Mouse (Mus musculus) liver, embryonic 15.5 days (tissue): ENCODE measurements around the gene Pfn3. TPM values are rescaled to one million over a fixed set of nuclear protein-coding genes. Genes with fewer than 3 reads are reported as not detected.
A peak's percentile ranks its signal among the peaks of the same experiment; 100 is the strongest.
"Not testable (repeated sequence)": the region's sequence is repeated elsewhere in the genome, so short reads cannot be mapped to it uniquely, and the experiment has no call there.

ENCODE experiments used
- ATAC-seq: fragments of 200-750 bp; cut with Nextera tagmentation; 2 replicates; pipeline ENCODE4 v1.8.0; 2017; ENCODE audit warnings: moderate number of reproducible peaks, mild to moderate bottlenecking, moderate library complexity; ENCODE audit not compliant: insufficient read depth
- H3K27ac ChIP-seq: fragments of 300-500 bp; sonication (generic); replicated peaks from 2 replicates; pipeline ENCODE4 v1.5.1; 2015; ENCODE audit warnings: mild to moderate bottlenecking, inconsistent platforms
- H3K27me3 ChIP-seq: fragments of 300-500 bp; sonication (generic); 2 replicates; pipeline ENCODE4 v1.6.1; 2015; ENCODE audit warnings: mild to moderate bottlenecking, inconsistent platforms
- H3K36me3 ChIP-seq: fragments of 300-500 bp; sonication (generic); replicated peaks from 2 replicates; pipeline ENCODE4 v1.6.1; 2015; ENCODE audit warnings: moderate library complexity, mild to moderate bottlenecking, inconsistent platforms
- H3K4me1 ChIP-seq: fragments of 300-500 bp; sonication (generic); replicated peaks from 2 replicates; pipeline ENCODE4 v1.6.1; 2015; ENCODE audit warnings: inconsistent platforms
- H3K4me2 ChIP-seq: fragments of 300-500 bp; sonication (generic); 2 replicates; pipeline ENCODE4 v1.6.1; 2015; ENCODE audit warnings: moderate library complexity, mild to moderate bottlenecking, inconsistent platforms
- H3K4me3 ChIP-seq: fragments of 300-500 bp; sonication (generic); replicated peaks from 2 replicates; pipeline ENCODE4 v1.5.1; 2015; ENCODE audit warnings: mild to moderate bottlenecking, inconsistent platforms
- H3K9ac ChIP-seq: fragments of 300-500 bp; sonication (generic); 2 replicates; pipeline ENCODE4 v1.6.1; 2015; ENCODE audit warnings: moderate library complexity, mild to moderate bottlenecking, inconsistent platforms
- H3K9me3 ChIP-seq: fragments of 300-500 bp; sonication (generic); replicated peaks from 2 replicates; pipeline ENCODE4 v1.6.1; 2016; ENCODE audit warnings: inconsistent platforms
- WGBS: fragments of 180-500 bp; shearing (Covaris S2); methylation state at CpG from one replicate; pipeline ENCODE4 v1.1.7; 2015; ENCODE audit warnings: mixed read lengths; ENCODE audit not compliant: insufficient replicate concordance; 5-methylcytosine and 5-hydroxymethylcytosine counted together
- polyA plus RNA-seq: library from polyadenylated mRNA; unstranded; fragments of >200 nt; fragmentation: Nextera tagmentation; extraction: Ambion mirVana; gene quantifications from 2 replicates; pipeline ENCODE4 v1.2.1, GENCODE M21; 2015

The Pfn3 gene
- polyA plus RNA-seq, 1 experiment from 2014 or later: not detected

DNA sequence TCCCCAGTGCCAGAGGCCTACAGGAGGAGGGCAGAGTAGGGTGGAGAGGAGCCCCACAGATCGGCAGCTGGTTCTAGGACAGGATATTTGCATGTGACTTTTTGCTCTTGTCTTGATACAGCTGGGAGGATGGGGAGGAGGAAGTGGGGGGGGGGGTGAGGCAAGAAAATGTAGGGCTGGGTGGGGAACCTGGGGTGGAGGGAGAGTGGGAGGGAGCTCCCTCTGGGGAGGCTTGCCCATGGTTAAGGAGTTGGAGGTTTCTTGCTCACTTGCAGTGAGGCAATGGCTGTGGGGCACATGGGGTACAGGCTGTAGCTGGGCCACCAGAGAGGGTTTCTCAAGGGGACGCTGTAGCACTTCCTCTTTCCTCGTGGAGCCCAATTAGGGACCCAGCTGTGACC is 32.5 kb upstream of the Pfn3 start:
- Histone ChIP-seq H3K9me3 (no peaks in the 10 kb centered on the region), H3K4me2 (peak overlapping the region; percentile 92), H3K27me3 (no peaks in the 10 kb centered on the region), H3K9ac (peak overlapping the region; percentile 96), H3K4me1 (peaks cover 71% of the 10 kb centered on the region), H3K27ac (peak overlapping the region; percentile 97), H3K36me3 (peaks cover 42% of the 10 kb centered on the region), H3K4me3 (peak overlapping the region; percentile 87)
- WGBS: 20% methylated on average over 3 of the region's 3 CpGs
- ATAC-seq: no peak

DNA sequence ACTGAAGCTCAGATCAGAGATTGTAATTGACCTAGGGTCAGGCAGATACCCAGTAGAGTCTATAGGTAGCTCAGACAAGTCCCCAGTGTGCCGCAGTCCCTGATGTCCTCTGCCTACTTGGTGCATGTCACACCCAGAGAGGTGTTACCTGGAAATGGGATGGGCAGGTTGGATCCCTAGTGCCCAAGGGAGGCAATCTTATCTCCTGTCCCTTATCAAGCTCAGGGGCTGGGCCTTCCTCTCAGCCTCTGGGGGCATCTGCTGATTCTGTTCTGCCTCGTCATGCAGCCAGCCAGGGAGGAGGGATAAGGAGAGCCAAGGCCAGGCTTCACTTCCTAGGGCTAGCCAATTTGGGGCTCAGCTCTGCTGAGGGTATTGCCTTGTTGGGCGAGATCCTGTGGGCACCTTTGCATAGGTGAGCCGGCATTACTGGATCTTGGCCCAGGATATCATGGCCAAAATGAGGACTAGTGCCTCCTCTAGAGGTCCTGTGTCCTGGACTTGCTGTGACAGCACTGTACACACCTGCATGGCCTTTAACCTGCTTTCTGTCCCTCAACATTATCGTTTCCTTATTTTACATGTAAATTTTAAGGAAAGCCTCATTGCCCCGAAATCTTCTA is 31.6 kb upstream of the Pfn3 start:
- whole genome bisulfite sequencing: 42% methylated on average over 6 of the region's 6 CpGs
- peak overlapping the region; percentile 87 for H3K4me3 ChIP-seq
- ATAC-seq: peak; percentile 33
- peak overlapping the region; percentile 96 for H3K9ac ChIP-seq
- H3K27me3 ChIP-seq: no peaks in the 10 kb centered on the region
- peaks cover 69% of the 10 kb centered on the region for H3K4me1 ChIP-seq
- peaks cover 32% of the 10 kb centered on the region for H3K36me3 ChIP-seq
- peak overlapping the region; percentile 92 for H3K4me2 ChIP-seq
- peak overlapping the region; percentile 97 for H3K27ac ChIP-seq
- no peaks in the 10 kb centered on the region for H3K9me3 ChIP-seq

DNA sequence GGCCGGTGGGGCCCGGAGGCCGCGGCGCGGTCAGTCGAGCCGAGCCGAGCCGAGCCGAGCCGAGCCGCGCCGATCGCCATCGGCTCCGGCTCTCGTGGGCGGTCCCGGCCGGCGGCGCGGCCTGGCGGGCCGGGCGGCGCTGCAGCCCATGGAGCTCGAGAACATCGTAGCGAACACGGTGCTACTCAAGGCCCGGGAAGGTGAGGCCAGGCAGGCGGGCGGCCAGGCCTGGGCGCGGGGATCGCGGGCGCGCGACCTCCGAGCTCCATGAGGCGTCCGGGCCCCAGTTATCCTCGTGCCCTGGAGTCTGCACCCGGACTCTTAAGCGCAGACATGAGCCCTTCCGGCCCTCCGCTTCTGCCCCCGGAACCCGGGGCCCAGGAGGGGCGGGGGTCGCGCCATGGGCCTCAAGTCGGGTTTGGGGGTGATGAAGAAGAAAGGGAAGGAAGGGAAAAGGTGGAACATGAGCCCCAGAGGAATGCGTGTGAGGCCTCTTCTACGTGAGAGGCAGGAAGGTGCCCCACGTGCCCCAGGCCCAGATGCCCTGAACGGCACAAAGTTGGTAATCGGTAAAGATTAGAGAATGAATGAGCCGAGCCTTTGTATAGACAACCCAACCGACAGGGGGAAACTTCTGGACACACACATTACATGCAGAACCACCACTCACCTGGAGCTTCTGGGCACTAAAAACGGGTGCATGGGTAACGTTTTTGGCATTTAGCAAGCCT is 30.5 kb upstream of the Pfn3 start:
- Histone ChIP-seq H3K4me3 (peak overlapping the region; percentile 87), H3K4me2 (peak overlapping the region; percentile 92), H3K36me3 (peaks cover 22% of the 10 kb centered on the region), H3K27ac (peak overlapping the region; percentile 97), H3K9ac (peak overlapping the region; percentile 96), H3K4me1 (peaks cover 61% of the 10 kb centered on the region), H3K27me3 (no peaks in the 10 kb centered on the region), H3K9me3 (no peaks in the 10 kb centered on the region)
- no peak for ATAC-seq
- WGBS: under 1% methylated on average over 66 of the region's 66 CpGs

DNA sequence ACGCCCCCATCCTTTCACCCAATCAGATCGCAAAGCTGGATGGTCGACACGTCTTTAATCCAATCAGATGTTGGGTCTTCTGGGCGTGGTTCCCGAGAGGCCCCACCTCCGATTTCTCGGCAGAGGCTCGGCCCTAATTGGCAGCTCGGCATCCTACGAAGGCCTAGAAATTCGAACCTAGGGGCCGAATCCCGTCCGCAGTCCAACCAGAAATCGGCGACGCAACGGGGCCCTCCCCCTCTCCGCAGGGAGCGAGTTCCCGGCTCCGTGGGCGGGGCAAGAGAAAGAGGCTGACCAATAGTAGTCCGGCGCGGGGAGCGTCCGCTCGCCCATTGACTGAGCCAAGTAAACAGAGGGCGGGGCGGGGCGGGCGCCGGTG is 29.9 kb upstream of the Pfn3 start, which contains the start of gene Grk6:
Gene Grk6, plus strand, starts transcription at position 136 of the 379 bp plus-strand sequence.
- H3K4me1 ChIP-seq: peaks cover 55% of the 10 kb centered on the region
- H3K9me3 ChIP-seq: no peaks in the 10 kb centered on the region
- no peaks in the 10 kb centered on the region for H3K27me3 ChIP-seq
- peak within 1 kb of the TSS; percentile 92 for H3K4me2 ChIP-seq
- H3K9ac ChIP-seq: peak within 1 kb of the TSS; percentile 96
- ATAC-seq: peak; percentile 89
- H3K27ac ChIP-seq: peak within 1 kb of the TSS; percentile 97
- WGBS: 1% methylated on average over 35 of the region's 35 CpGs
- H3K4me3 ChIP-seq: peak within 1 kb of the TSS; percentile 87
- peaks cover 16% of the 10 kb centered on the region for H3K36me3 ChIP-seq

DNA sequence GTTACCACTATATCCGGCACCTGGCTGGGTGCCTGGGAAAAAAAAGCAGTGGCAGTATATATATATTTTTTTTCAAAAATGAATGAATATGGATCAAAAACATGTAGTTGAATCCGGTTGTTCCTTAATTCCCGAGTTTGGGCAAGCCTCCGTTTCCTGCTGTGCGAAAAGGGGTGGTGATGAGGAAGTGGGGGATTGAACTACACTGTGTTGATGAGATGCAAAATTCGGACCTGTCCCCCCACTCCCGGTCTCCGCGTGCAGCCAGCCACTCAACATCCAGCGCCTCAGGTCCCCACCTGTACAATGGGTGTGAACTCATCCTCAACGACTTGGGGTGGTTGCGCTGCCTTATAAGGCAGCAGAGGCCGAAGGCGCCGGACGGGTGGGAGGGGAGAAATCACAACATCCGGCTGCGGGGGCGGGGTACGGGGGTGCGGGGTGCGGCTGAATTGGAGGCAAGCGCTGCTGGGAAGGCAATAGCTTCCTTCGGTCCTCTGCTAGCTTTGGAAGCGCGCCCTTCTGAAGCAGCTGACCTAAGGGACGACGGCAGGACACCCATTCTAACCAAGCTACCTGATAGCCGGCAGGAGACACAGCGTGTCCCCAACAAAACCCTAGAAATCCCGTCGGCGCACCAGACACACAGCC is 29.4 kb upstream of the Pfn3 start:
- ATAC-seq: peak; percentile 43
- WGBS: 1% methylated on average over 33 of the region's 33 CpGs
- Histone ChIP-seq H3K27ac (peak overlapping the region; percentile 97), H3K4me1 (peaks cover 50% of the 10 kb centered on the region), H3K9ac (peak overlapping the region; percentile 51), H3K4me3 (peak overlapping the region; percentile 87), H3K4me2 (peak overlapping the region; percentile 92), H3K36me3 (peaks cover 11% of the 10 kb centered on the region; the same call in 1 of the 2 replicates), H3K27me3 (no peaks in the 10 kb centered on the region), H3K9me3 (no peaks in the 10 kb centered on the region)

DNA sequence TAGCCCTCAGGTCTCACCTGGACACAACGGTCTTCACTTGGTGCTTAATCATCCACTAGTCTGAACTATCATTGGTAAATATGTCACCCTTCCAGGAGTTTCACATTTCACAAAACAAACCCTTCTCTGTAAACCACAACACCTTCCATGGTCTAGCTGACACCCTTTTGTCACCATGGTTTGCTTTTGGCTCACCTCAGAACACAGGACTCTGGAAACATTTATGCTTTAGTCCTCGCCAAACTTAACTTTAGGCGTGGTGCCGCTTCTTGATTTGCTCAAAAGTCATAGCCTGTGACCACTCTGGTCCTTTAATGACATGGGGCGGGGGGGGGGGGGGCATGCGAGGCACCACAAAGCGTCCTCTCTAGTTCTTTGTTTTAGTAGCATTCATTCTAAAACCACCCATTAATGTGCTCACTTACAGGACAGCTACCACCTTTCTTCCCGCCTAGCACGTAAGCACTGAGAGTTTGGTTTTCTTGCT is 28.8 kb upstream of the Pfn3 start:
- Histone ChIP-seq H3K27me3 (no peaks in the 10 kb centered on the region), H3K9me3 (no peaks in the 10 kb centered on the region), H3K4me2 (peak overlapping the region; percentile 92), H3K27ac (peak overlapping the region; percentile 97), H3K36me3 (0 out of 2 replicates have a peak, but pooled peaks cover 7% of the 10 kb centered on the region), H3K4me1 (peaks cover 45% of the 10 kb centered on the region), H3K4me3 (peak overlapping the region; percentile 87), H3K9ac (peak overlapping the region; percentile 51; the same call in 1 of the 2 replicates)
- ATAC-seq: no peak
- 40% methylated on average over 9 of the region's 9 CpGs for WGBS

DNA sequence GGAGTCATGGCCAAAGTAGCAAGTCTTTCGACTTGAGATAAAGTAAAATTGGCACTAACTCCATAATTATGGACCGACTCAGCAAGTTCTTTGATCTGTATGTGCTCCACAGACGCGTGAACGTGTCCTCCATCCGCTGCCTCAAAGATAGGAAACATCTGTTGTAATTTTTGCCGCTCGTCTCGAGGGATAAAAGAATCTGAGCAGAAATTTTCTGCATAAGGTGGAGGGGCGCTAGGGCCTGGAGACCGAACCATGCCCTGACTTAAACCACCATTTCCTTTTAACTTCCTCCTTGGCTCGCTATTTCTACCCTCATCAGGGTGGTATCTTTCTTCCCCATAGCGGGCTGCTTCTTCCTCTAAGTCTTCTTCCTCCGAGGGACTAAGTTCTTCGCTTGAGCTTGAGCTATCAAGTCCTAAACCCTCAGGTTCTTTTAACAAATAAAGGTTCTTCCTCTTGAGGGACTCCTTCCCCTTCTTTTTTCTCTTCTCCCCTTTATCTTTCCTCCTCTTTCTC is 22.1 kb upstream of the Pfn3 start:
- H3K27me3 ChIP-seq, H3K4me3 ChIP-seq, H3K4me2 ChIP-seq, H3K27ac ChIP-seq, ATAC-seq, H3K36me3 ChIP-seq, H3K9ac ChIP-seq, H3K9me3 ChIP-seq, H3K4me1 ChIP-seq: not testable (repeated sequence)
- 44% methylated on average over 15 of the region's 15 CpGs for WGBS

DNA sequence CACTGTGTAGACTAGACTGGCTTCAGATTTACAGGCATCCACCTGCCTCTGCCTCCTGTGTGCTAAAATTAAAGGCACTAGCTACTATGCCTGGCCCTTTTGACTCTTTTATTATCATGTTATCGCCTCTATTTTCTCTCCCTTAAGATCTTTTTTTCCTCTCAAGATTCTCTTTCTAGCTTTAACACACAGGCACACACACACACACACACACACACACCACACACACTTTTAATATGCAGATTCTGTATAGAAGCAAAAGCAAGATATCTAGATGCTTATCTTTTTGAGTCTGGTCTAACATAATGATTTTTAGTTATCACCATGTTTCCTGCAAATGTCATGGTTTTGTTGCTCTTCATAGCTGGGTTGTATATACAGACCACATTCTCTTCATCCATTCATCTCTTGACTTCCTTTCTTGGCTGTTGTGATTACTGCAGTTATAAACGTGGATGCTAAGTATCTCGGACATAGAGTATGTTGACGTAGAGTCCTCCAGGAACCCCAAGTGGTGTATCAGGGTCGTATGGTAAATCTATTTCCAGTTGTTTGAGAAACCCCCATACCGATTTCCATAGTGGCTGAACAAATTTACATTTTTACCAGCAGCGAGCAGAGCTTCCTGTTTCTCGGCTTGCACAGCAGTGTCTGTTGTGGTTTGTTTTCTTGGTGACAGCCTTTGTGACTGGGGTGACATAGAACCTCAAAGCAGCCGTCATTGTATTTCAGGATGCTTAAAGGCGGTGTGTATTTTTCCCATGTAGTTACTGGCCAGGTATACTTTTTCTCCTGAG is 17.1 kb upstream of the Pfn3 start:
- no peaks in the 10 kb centered on the region for H3K36me3 ChIP-seq
- no peaks in the 10 kb centered on the region for H3K27me3 ChIP-seq
- H3K4me2 ChIP-seq: no peak overlapping the region
- WGBS: 23% methylated on average over 10 of the region's 10 CpGs
- H3K9me3 ChIP-seq: no peaks in the 10 kb centered on the region
- H3K9ac ChIP-seq: no peak overlapping the region
- H3K4me3 ChIP-seq: no peak overlapping the region
- ATAC-seq: no peak
- H3K27ac ChIP-seq: no peak overlapping the region
- peaks cover 21% of the 10 kb centered on the region for H3K4me1 ChIP-seq

DNA sequence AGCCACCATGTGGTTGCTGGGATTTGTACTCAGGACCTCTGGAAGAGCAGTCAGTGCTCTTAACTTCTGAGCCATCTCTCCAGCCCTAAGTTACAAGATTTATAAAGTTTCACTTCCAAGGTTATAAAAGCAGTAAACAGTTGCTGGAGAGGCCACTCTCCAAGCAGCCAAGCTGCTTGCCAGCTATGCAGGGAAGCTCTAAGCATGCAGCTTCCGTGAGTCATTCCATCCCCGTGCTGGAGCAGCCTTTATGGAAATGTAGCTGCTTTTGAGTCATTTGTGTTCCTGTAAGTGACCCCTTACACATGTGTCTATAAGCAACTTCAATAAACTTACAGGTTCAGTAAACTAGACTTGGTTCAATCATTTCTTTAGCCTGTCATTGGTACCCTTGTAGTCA is 15.5 kb upstream of the Pfn3 start:
- Histone ChIP-seq H3K9ac (no peak overlapping the region), H3K27ac (no peak overlapping the region), H3K9me3 (no peaks in the 10 kb centered on the region), H3K27me3 (no peaks in the 10 kb centered on the region; the same call in 1 of the 2 replicates), H3K36me3 (no peaks in the 10 kb centered on the region), H3K4me3 (no peak overlapping the region), H3K4me1 (peaks cover 27% of the 10 kb centered on the region), H3K4me2 (no peak overlapping the region)
- WGBS: 70% methylated on average over 2 of the region's 2 CpGs
- ATAC-seq: no peak

DNA sequence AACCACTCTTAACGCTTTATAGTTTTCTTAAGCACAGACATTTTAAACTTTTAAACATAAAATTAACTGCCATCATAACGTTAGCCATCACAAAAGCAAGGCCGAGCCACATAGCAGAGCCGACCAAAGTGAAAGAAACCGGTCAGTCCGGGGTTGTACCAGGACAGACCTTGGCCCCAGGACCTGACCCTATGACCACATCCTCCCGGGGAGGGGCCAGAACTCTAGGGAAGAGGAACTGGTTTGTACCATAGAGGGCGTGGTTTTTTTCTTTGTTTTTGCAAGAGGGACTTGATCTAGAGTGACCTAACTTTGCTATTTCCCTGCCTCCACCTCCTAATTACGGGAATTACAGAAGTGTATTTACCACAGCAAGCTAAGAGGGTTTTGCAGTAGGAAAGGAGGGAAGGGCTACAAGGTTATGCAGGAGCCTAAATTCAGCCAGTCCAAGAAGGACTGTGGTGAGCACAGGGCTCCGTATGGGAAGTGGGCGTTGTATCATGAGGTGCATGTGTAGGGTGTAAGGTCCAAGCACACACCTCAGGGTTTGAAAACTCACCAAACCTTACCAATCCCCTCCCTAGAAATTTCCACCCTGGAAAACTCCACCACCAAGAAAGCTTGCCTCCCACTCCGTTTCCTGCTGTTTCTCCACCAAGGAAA is 14.3 kb upstream of the Pfn3 start:
- H3K4me3 ChIP-seq: no peak overlapping the region
- peaks cover 29% of the 10 kb centered on the region for H3K4me1 ChIP-seq
- WGBS: 32% methylated on average over 12 of the region's 12 CpGs
- H3K27ac ChIP-seq: peak overlapping the region; percentile 45; the same call in 1 of the 2 replicates
- no peak overlapping the region for H3K9ac ChIP-seq
- ATAC-seq: peak; percentile 68
- H3K36me3 ChIP-seq: no peaks in the 10 kb centered on the region
- no peaks in the 10 kb centered on the region; the same call in 1 of the 2 replicates for H3K27me3 ChIP-seq
- H3K4me2 ChIP-seq: peak overlapping the region; percentile 37
- H3K9me3 ChIP-seq: no peaks in the 10 kb centered on the region
